Mouse (Mus musculus): ENCODE results near the gene Hivep3. TPM values are rescaled to one million over a fixed set of nuclear protein-coding genes. Genes with fewer than 3 reads are reported as not detected.

Hivep3 gene
- polyA plus RNA-seq, 1 experiment from 2014 or later = 7.8 TPM

- H3K4me3 ChIP-seq (replicated peaks) = no peak overlapping the region
- no peak for ATAC-seq (ENCODE audit: insufficient read depth, low FRiP score, low read depth)
- H3K27me3 ChIP-seq (replicated peaks) = no peaks in the 10 kb centered on the region
- H3K4me2 ChIP-seq = no peak overlapping the region
- H3K9me3 ChIP-seq = no peaks in the 10 kb centered on the region
- 67% methylated on average over 7 of the region's 7 CpGs for WGBS
- H3K36me3 ChIP-seq = no peaks in the 10 kb centered on the region
- H3K4me1 ChIP-seq = no peaks in the 10 kb centered on the region
- no peak overlapping the region for H3K9ac ChIP-seq
- no peak overlapping the region for H3K27ac ChIP-seq
Observed at GRCm38 (mm10) chr4:119977817-119978491, 244.4 kb downstream of the Hivep3 start.

- H3K4me1 ChIP-seq = no peaks in the 10 kb centered on the region
- no peak overlapping the region for H3K27ac ChIP-seq
- H3K27me3 ChIP-seq (replicated peaks) = no peaks in the 10 kb centered on the region
- no peaks in the 10 kb centered on the region for H3K9me3 ChIP-seq
- H3K4me3 ChIP-seq (replicated peaks) = no peak overlapping the region
- no peak overlapping the region for H3K4me2 ChIP-seq
- ATAC-seq (ENCODE audit: insufficient read depth, low FRiP score, low read depth) = no peak
- H3K9ac ChIP-seq = no peak overlapping the region
- WGBS = 67% methylated on average over 5 of the region's 5 CpGs
- H3K36me3 ChIP-seq = no peaks in the 10 kb centered on the region
Observed at GRCm38 (mm10) chr4:119979238-119979829, 245.8 kb downstream of the Hivep3 start.

- Histone ChIP-seq H3K27ac (no peak overlapping the region), H3K36me3 (no peaks in the 10 kb centered on the region), H3K9ac (no peak overlapping the region), H3K4me3 (replicated peaks) (no peak overlapping the region), H3K4me1 (no peaks in the 10 kb centered on the region), H3K27me3 (replicated peaks) (no peaks in the 10 kb centered on the region), H3K4me2 (no peak overlapping the region), H3K9me3 (no peaks in the 10 kb centered on the region)
- no peak for ATAC-seq (ENCODE audit: insufficient read depth, low FRiP score, low read depth)
- 61% methylated on average over 2 of the region's 2 CpGs for WGBS
Observed at GRCm38 (mm10) chr4:119979918-119980317, 246.3 kb downstream of the Hivep3 start.

GRCm38 (mm10) chr4:119981047-119981720 lies 247.6 kb downstream of the Hivep3 start:
- 79% methylated on average over 12 of the region's 12 CpGs for WGBS
- no peak overlapping the region for H3K9ac ChIP-seq
- H3K36me3 ChIP-seq = no peaks in the 10 kb centered on the region
- H3K4me3 ChIP-seq (replicated peaks) = no peak overlapping the region
- no peak overlapping the region for H3K4me2 ChIP-seq
- no peaks in the 10 kb centered on the region for H3K27me3 ChIP-seq (replicated peaks)
- H3K4me1 ChIP-seq = no peaks in the 10 kb centered on the region
- H3K27ac ChIP-seq = no peak overlapping the region
- no peak for ATAC-seq (ENCODE audit: insufficient read depth, low FRiP score, low read depth)
- no peaks in the 10 kb centered on the region for H3K9me3 ChIP-seq

- Histone ChIP-seq H3K4me2 (no peak overlapping the region), H3K36me3 (no peaks in the 10 kb centered on the region), H3K4me3 (replicated peaks) (no peak overlapping the region), H3K4me1 (no peaks in the 10 kb centered on the region), H3K9me3 (no peaks in the 10 kb centered on the region), H3K27ac (no peak overlapping the region), H3K27me3 (replicated peaks) (no peaks in the 10 kb centered on the region), H3K9ac (no peak overlapping the region)
- 80% methylated on average over 5 of the region's 5 CpGs for WGBS
- no peak for ATAC-seq (ENCODE audit: insufficient read depth, low FRiP score, low read depth)
Observed at GRCm38 (mm10) chr4:119986065-119986464, 252.5 kb downstream of the Hivep3 start.

GRCm38 (mm10) chr4:119986580-119987291 lies 253.2 kb downstream of the Hivep3 start:
- Histone ChIP-seq H3K27ac (no peak overlapping the region), H3K9me3 (no peaks in the 10 kb centered on the region), H3K9ac (no peak overlapping the region), H3K4me3 (replicated peaks) (no peak overlapping the region), H3K4me2 (no peak overlapping the region), H3K27me3 (replicated peaks) (no peaks in the 10 kb centered on the region), H3K36me3 (no peaks in the 10 kb centered on the region), H3K4me1 (no peaks in the 10 kb centered on the region)
- 44% methylated on average over 5 of the region's 5 CpGs for WGBS
- ATAC-seq (ENCODE audit: insufficient read depth, low FRiP score, low read depth) = no peak

GRCm38 (mm10) chr4:119987376-119988087 lies 253.9 kb downstream of the Hivep3 start:
- H3K36me3 ChIP-seq = no peaks in the 10 kb centered on the region
- H3K9me3 ChIP-seq = no peaks in the 10 kb centered on the region
- H3K27me3 ChIP-seq (replicated peaks) = no peaks in the 10 kb centered on the region
- no peak overlapping the region for H3K4me3 ChIP-seq (replicated peaks)
- no peak overlapping the region for H3K27ac ChIP-seq
- H3K9ac ChIP-seq = no peak overlapping the region
- no peak for ATAC-seq (ENCODE audit: insufficient read depth, low FRiP score, low read depth)
- no peaks in the 10 kb centered on the region for H3K4me1 ChIP-seq
- no peak overlapping the region for H3K4me2 ChIP-seq
- WGBS = 32% methylated on average over 4 of the region's 4 CpGs

- 67% methylated on average over 3 of the region's 3 CpGs for WGBS
Observed at GRCm38 (mm10) chr4:119989031-119989693, 255.6 kb downstream of the Hivep3 start.

GRCm38 (mm10) chr4:119990346-119990745 lies 256.8 kb downstream of the Hivep3 start:
- H3K9me3 ChIP-seq = no peaks in the 10 kb centered on the region
- no peak overlapping the region for H3K4me2 ChIP-seq
- H3K36me3 ChIP-seq = no peaks in the 10 kb centered on the region
- no peaks in the 10 kb centered on the region for H3K4me1 ChIP-seq
- no peaks in the 10 kb centered on the region for H3K27me3 ChIP-seq (replicated peaks)
- H3K4me3 ChIP-seq (replicated peaks) = no peak overlapping the region
- H3K27ac ChIP-seq = no peak overlapping the region
- no peak for ATAC-seq (ENCODE audit: insufficient read depth, low FRiP score, low read depth)
- 72% methylated on average over 3 of the region's 3 CpGs for WGBS
- H3K9ac ChIP-seq = no peak overlapping the region

More at GRCm38 (mm10) chr4:119989031-119989693, 255.6 kb downstream of the Hivep3 start:
- H3K9ac ChIP-seq = no peak overlapping the region
- no peak overlapping the region for H3K27ac ChIP-seq
- H3K4me3 ChIP-seq (replicated peaks) = no peak overlapping the region
- ATAC-seq (ENCODE audit: insufficient read depth, low FRiP score, low read depth) = no peak
- no peaks in the 10 kb centered on the region for H3K4me1 ChIP-seq
- no peaks in the 10 kb centered on the region for H3K27me3 ChIP-seq (replicated peaks)
- H3K4me2 ChIP-seq = no peak overlapping the region
- H3K9me3 ChIP-seq = no peaks in the 10 kb centered on the region
- H3K36me3 ChIP-seq = no peaks in the 10 kb centered on the region

GRCm38 (mm10) chr4:119990841-119991240 lies 257.3 kb downstream of the Hivep3 start:
- H3K27me3 ChIP-seq (replicated peaks) = no peaks in the 10 kb centered on the region
- no peak overlapping the region for H3K27ac ChIP-seq
- H3K4me2 ChIP-seq = no peak overlapping the region
- no peaks in the 10 kb centered on the region for H3K9me3 ChIP-seq
- ATAC-seq (ENCODE audit: insufficient read depth, low FRiP score, low read depth) = no peak
- no peaks in the 10 kb centered on the region for H3K36me3 ChIP-seq
- no peak overlapping the region for H3K4me3 ChIP-seq (replicated peaks)
- no peaks in the 10 kb centered on the region for H3K4me1 ChIP-seq
- H3K9ac ChIP-seq = no peak overlapping the region
- 79% methylated on average over 3 of the region's 3 CpGs for WGBS

- no peaks in the 10 kb centered on the region for H3K27me3 ChIP-seq (replicated peaks)
- no peak overlapping the region for H3K9ac ChIP-seq
- no peaks in the 10 kb centered on the region for H3K9me3 ChIP-seq
- WGBS = 60% methylated on average over 4 of the region's 4 CpGs
- H3K4me2 ChIP-seq = no peak overlapping the region
- ATAC-seq (ENCODE audit: insufficient read depth, low FRiP score, low read depth) = no peak
- H3K4me1 ChIP-seq = no peaks in the 10 kb centered on the region
- no peak overlapping the region for H3K4me3 ChIP-seq (replicated peaks)
- no peaks in the 10 kb centered on the region for H3K36me3 ChIP-seq
- no peak overlapping the region for H3K27ac ChIP-seq
Observed at GRCm38 (mm10) chr4:119991758-119992157, 258.2 kb downstream of the Hivep3 start.

All from stomach, embryonic 15.5 days (tissue).